Mouse (Mus musculus): ENCODE results near the gene Ocln. TPM values are rescaled to one million over a fixed set of nuclear protein-coding genes. Genes with fewer than 3 reads are reported as not detected.

The Ocln gene
- total and polyA plus RNA-seq, 3 experiments, result 0.50 to 2.2 (median 0.70) TPM

DNA sequence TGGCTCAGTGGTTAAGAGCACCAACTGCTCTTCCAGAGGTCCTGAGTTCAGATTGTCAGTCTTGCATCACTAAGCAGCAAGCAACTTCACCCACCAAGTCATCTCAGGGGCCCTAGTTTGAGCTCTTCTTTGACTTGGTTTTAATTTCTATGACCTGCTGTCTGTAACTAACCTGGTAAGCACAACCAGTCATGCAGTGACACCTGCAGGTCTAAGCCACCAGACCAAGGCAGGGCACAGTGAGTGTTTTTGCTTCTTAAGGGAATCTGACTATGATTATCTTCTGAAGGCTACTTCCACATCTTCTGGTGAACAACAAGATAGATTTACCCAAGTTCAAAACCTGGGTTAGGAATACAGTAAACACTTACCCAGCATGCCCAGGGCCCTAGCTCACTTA lies 27.4 kb upstream of the Ocln start:
- in situ Hi-C loops (cut with MboI; ENCODE audit: low pct_ligation_motif_present, low pct_unique_long_range_greater_than_20kb, low sequenced_read_pairs) (no loop called here), dilution Hi-C loops (cut with MboI; ENCODE audit: extremely low pct_ligation_motif_present, extremely low pct_unique_long_range_greater_than_20kb, low sequenced_read_pairs) (no loop called here)
- H3K36me3 ChIP-seq (replicated peaks in 1 of 2; ENCODE audit: control insufficient read depth in 1 of 2, insufficient read depth in 1 of 2, low read length in 1 of 2), result peaks cover 0 to 5% of the 10 kb centered on the region in 2 experiments
- H3K27ac ChIP-seq (ENCODE audit: insufficient read depth, low read depth), result no peak overlapping the region
- no peaks in the 10 kb centered on the region for H3K27me3 ChIP-seq (replicated peaks)
- peaks cover 0 to 10% of the 10 kb centered on the region in 2 experiments; a peak in 2 of 4 replicates for H3K4me1 ChIP-seq (ENCODE audit: control insufficient read depth in 1 of 2, insufficient read depth in 2 of 2)
- no peak overlapping the region for H3K4me2 ChIP-seq (ENCODE audit: insufficient read depth, low read depth, poor library complexity, severe bottlenecking)
- H3K79me2 ChIP-seq (replicated peaks; ENCODE audit: control insufficient read depth, extremely low read depth, insufficient read depth, poor library complexity, severe bottlenecking), result no peaks in the 10 kb centered on the region
- no peak overlapping the region for H3K9ac ChIP-seq (ENCODE audit: insufficient read depth, low read depth)
- H3K4me3 ChIP-seq (replicated peaks in 1 of 3; ENCODE audit: low read depth in 2 of 3, low read length in 2 of 3, poor library complexity in 1 of 3), result no peak overlapping the region
- H3K9me3 ChIP-seq (replicated peaks; ENCODE audit: low read length), result no peaks in the 10 kb centered on the region
- DNase-seq (ENCODE audit: extremely low read depth), result no peak
- peak; percentile 55 for TF ChIP-seq RAD21 (IDR thresholded peaks at IDR 0.05; ENCODE audit: low read depth, low read length)
- peak; percentile 27 for TF ChIP-seq SMC3 (IDR thresholded peaks at IDR 0.05; ENCODE audit: low read depth, low read length)
- TF ChIP-seq CHD1 (IDR thresholded peaks at IDR 0.05; ENCODE audit: low read depth, low read length), result no peak
- TF ChIP-seq CTCF (conservative IDR thresholded peaks at IDR 0.05 in 1 of 2, IDR thresholded peaks at IDR 0.05 in 1 of 2; ENCODE audit: low read depth in 2 of 2, low read length in 2 of 2), result peak in 1 of 2 experiments; percentile 53; a peak in 2 of 4 replicates
- no peak for TF ChIP-seq E2F4 (IDR thresholded peaks at IDR 0.05; ENCODE audit: insufficient replicate concordance, low read depth, low read length)
- no peak for TF ChIP-seq SIN3A (IDR thresholded peaks at IDR 0.05; ENCODE audit: low read length)

DNA sequence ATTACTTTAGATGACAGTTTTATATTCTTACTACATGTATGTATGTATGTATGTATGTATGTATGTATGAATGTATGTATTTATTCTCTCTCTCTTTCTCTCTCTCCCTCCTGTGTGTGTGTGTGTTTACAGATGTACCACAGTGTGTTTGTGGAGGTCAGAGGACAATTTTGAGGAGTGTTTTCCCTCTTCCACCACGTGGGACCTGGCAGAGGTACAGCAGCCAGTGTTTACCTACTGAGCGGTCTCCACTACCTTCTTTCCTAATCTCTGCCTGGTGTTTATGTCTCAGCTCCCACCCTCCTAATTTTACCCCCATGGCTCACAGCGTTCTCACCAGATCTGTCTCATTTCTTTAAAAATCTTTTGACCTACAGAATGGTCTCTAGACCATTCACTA lies 26.7 kb upstream of the Ocln start:
- no peak for DNase-seq (ENCODE audit: extremely low read depth)
- no peaks in the 10 kb centered on the region for H3K79me2 ChIP-seq (replicated peaks; ENCODE audit: control insufficient read depth, extremely low read depth, insufficient read depth, poor library complexity, severe bottlenecking)
- H3K4me3 ChIP-seq (replicated peaks in 1 of 3; ENCODE audit: low read depth in 2 of 3, low read length in 2 of 3, poor library complexity in 1 of 3), result no peak overlapping the region
- H3K9ac ChIP-seq (ENCODE audit: insufficient read depth, low read depth), result no peak overlapping the region
- H3K9me3 ChIP-seq (replicated peaks; ENCODE audit: low read length), result no peaks in the 10 kb centered on the region
- TF ChIP-seq RCOR1 (conservative IDR thresholded peaks at IDR 0.05; ENCODE audit: low read depth, low read length) (no peak), ZNF384 (IDR thresholded peaks at IDR 0.05; ENCODE audit: low read depth, low read length) (no peak), USF1 (IDR thresholded peaks at IDR 0.05; ENCODE audit: low read depth, low read length) (no peak), MEF2A (IDR thresholded peaks at IDR 0.05; ENCODE audit: borderline replicate concordance, low read depth, low read length) (no peak), TCF12 (IDR thresholded peaks at IDR 0.05; ENCODE audit: low read depth, low read length) (no peak), SMC3 (IDR thresholded peaks at IDR 0.05; ENCODE audit: low read depth, low read length) (no peak), JUND (conservative IDR thresholded peaks at IDR 0.05; ENCODE audit: low read depth, low read length) (no peak), CHD1 (IDR thresholded peaks at IDR 0.05; ENCODE audit: low read depth, low read length) (no peak), PAX5 (IDR thresholded peaks at IDR 0.05; ENCODE audit: low read length) (no peak), USF2 (conservative IDR thresholded peaks at IDR 0.05; ENCODE audit: low read depth, low read length) (no peak), UBTF (IDR thresholded peaks at IDR 0.05; ENCODE audit: low read depth, low read length) (no peak), MAFK (IDR thresholded peaks at IDR 0.05; ENCODE audit: insufficient replicate concordance, low read length) (no peak), BHLHE40 (IDR thresholded peaks at IDR 0.05; ENCODE audit: low read depth, low read length) (no peak), E2F4 (IDR thresholded peaks at IDR 0.05; ENCODE audit: insufficient replicate concordance, low read depth, low read length) (no peak), MXI1 (IDR thresholded peaks at IDR 0.05; ENCODE audit: low read depth, low read length) (no peak), KAT2A (IDR thresholded peaks at IDR 0.05; ENCODE audit: insufficient replicate concordance, low read length) (no peak), ZMIZ1 (IDR thresholded peaks at IDR 0.05; ENCODE audit: low read depth, low read length) (no peak)
- H3K27ac ChIP-seq (ENCODE audit: insufficient read depth, low read depth), result no peak overlapping the region
- H3K4me1 ChIP-seq (ENCODE audit: control insufficient read depth in 1 of 2, insufficient read depth in 2 of 2), result peaks cover 0 to 10% of the 10 kb centered on the region in 2 experiments; a peak in 2 of 4 replicates
- no peak overlapping the region for H3K4me2 ChIP-seq (ENCODE audit: insufficient read depth, low read depth, poor library complexity, severe bottlenecking)
- H3K27me3 ChIP-seq (replicated peaks), result no peaks in the 10 kb centered on the region
- dilution Hi-C loops (cut with MboI; ENCODE audit: extremely low pct_ligation_motif_present, extremely low pct_unique_long_range_greater_than_20kb, low sequenced_read_pairs) (no loop called here), in situ Hi-C loops (cut with MboI; ENCODE audit: low pct_ligation_motif_present, low pct_unique_long_range_greater_than_20kb, low sequenced_read_pairs) (no loop called here)
- no peaks in the 10 kb centered on the region for H3K36me3 ChIP-seq (replicated peaks in 1 of 2; ENCODE audit: control insufficient read depth in 1 of 2, insufficient read depth in 1 of 2, low read length in 1 of 2)
